11 mouse cellular contexts compared by ENCODE assay signal in the genomic region with DNA sequence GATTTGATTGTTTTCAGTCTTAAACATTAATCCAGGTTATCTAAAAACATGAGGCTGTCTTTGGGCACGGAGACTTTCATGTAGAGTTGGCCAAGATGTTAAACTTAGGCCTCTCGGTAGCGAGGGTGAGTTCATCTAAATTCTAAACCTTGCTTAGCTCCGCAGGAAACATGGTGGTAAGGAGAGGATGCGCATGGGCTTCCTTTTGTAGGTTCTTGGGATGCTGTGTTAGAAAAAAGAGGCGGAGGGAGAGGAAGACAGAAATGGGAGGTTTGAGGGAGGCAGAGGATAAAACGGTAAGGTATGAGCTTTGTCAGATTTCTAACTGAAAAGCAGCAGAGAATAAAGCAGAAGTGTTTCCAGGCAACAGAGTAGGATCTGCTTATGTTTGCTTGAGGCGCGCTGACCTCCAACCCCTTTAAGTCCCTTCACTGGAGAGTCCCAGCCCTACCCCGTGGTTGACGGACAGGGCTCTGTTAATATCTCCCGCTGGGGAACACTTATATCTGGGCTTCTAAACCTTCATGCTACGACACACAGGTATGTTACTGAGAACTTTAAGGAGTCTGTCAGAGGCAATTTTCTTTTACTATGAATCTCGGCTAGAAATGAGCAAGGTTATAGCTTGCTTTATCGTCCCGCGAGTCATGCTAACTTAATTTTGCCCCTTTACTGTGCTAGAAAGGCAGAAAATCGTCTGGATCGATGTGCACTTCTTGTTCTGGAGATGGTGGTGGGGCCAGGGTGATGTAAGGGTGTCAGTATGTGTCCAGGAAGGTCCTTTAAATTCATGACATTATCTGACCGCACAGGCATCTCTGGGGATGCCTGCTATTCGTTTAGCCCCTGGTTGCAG. TPM values are rescaled to one million over a fixed set of nuclear protein-coding genes. Genes with fewer than 3 reads are reported as not detected.
A peak's percentile ranks its signal among the peaks of the same experiment; 100 is the strongest.
DNase-seq lines count a peak whose midpoint lies in the region; ATAC-seq lines count a peak whose summit lies in the region.
"Had no signal": no experiment of that assay in that cellular context is flagged by ENCODE, and none has a peak within 500 bp of the region (broad histone marks: within the 10 kb centered on the region; RNA-seq: fewer than 3 reads in every experiment).

No protein-coding gene starts in this region.

- H3K9ac ChIP-seq in embryonic facial prominence, embryonic 11.5 days (replicated peaks; ENCODE audit: low read length), result no peak overlapping the region
- no peak overlapping the region for H3K9ac ChIP-seq in midbrain, embryonic 12.5 days (replicated peaks)
- no peak overlapping the region for H3K9ac ChIP-seq in intestine, embryonic 16.5 days (ENCODE audit: low read depth, low read length)
- H3K9ac ChIP-seq: neural tube, embryonic 12.5 days had no signal

- H3K9me3 ChIP-seq in embryonic facial prominence, embryonic 11.5 days (replicated peaks; ENCODE audit: control insufficient read depth, low read length), result no peaks in the 10 kb centered on the region
- H3K9me3 ChIP-seq in midbrain, embryonic 12.5 days, result no peaks in the 10 kb centered on the region
- H3K9me3 ChIP-seq in intestine, embryonic 16.5 days (ENCODE audit: control insufficient read depth, low read length), result no peaks in the 10 kb centered on the region
- H3K9me3 ChIP-seq: neural tube, embryonic 12.5 days had no signal

- no peaks in the 10 kb centered on the region for H3K4me1 ChIP-seq in embryonic facial prominence, embryonic 11.5 days (ENCODE audit: control insufficient read depth, insufficient read depth, low read length)
- peaks cover 14% of the 10 kb centered on the region; the same call in 1 of the 2 replicates for H3K4me1 ChIP-seq in midbrain, embryonic 12.5 days
- peaks cover 5% of the 10 kb centered on the region; the same call in 1 of the 2 replicates for H3K4me1 ChIP-seq in intestine, embryonic 16.5 days (ENCODE audit: control insufficient read depth, insufficient read depth, low read length)

- no peak overlapping the region for H3K27ac ChIP-seq in embryonic facial prominence, embryonic 11.5 days (replicated peaks; ENCODE audit: low read depth, low read length)
- H3K27ac ChIP-seq in midbrain, embryonic 12.5 days (replicated peaks), result peak overlapping the region; percentile 35; the same call in 1 of the 2 replicates
- H3K27ac ChIP-seq in intestine, embryonic 16.5 days (ENCODE audit: low read length), result no peak overlapping the region
- H3K27ac ChIP-seq: macrophage; neural tube, embryonic 12.5 days had no signal

- ATAC-seq in frontal cortex, adult (ENCODE audit: low TSS enrichment), result peak; percentile 38
- ATAC-seq in embryonic facial prominence, embryonic 11.5 days (replicated peaks; ENCODE audit: insufficient number of reproducible peaks, low FRiP score, low TSS enrichment, low read depth), result no peak
- ATAC-seq in midbrain, embryonic 12.5 days (ENCODE audit: low FRiP score, low read depth), result peak; percentile 53; the same call in 1 of the 2 replicates
- no peak for ATAC-seq in erythroblast, adult 5-6 weeks (replicated peaks; ENCODE audit: low FRiP score, poor library complexity, severe bottlenecking)
- no peak for ATAC-seq in intestine, embryonic 16.5 days

- no peak for DNase-seq in frontal cortex, adult 2 months (ENCODE audit: extremely low spot score in 1 of 2, low spot score in 1 of 2)
- DNase-seq in 3T3-L1 (ENCODE audit: low read depth, low spot score), result peak; percentile 15
- DNase-seq in embryonic facial prominence, embryonic 11.5 days (ENCODE audit: low spot score), result peak; percentile 21
- DNase-seq in kidney, postnatal 14 days, result no peak
- DNase-seq: thymus, postnatal 36 days had no signal

- H3K4me3 ChIP-seq in embryonic facial prominence, embryonic 11.5 days (ENCODE audit: low read depth, low read length), result no peak overlapping the region
- no peak overlapping the region for H3K4me3 ChIP-seq in midbrain, embryonic 12.5 days
- no peak overlapping the region for H3K4me3 ChIP-seq in intestine, embryonic 16.5 days (ENCODE audit: low read length)
- H3K4me3 ChIP-seq: neural tube, embryonic 12.5 days had no signal

- H3K36me3 ChIP-seq in embryonic facial prominence, embryonic 11.5 days (replicated peaks; ENCODE audit: control insufficient read depth, insufficient read depth, low read depth, low read length), result no peaks in the 10 kb centered on the region
- no peaks in the 10 kb centered on the region for H3K36me3 ChIP-seq in midbrain, embryonic 12.5 days
- no peaks in the 10 kb centered on the region for H3K36me3 ChIP-seq in intestine, embryonic 16.5 days (ENCODE audit: control insufficient read depth, insufficient read depth, low read length)
- H3K36me3 ChIP-seq: neural tube, embryonic 12.5 days had no signal

- no peak overlapping the region for H3K4me2 ChIP-seq in embryonic facial prominence, embryonic 11.5 days (ENCODE audit: low read depth, low read length)
- no peak overlapping the region for H3K4me2 ChIP-seq in midbrain, embryonic 12.5 days (replicated peaks)
- H3K4me2 ChIP-seq in intestine, embryonic 16.5 days (ENCODE audit: low read depth, low read length), result no peak overlapping the region
- H3K4me2 ChIP-seq: neural tube, embryonic 12.5 days had no signal

- 54% methylated on average over 21 of the region's 21 CpGs for WGBS in embryonic facial prominence, embryonic 11.5 days
- WGBS in midbrain, embryonic 12.5 days, result 57% methylated on average over 21 of the region's 21 CpGs
- 51% methylated on average over 21 of the region's 21 CpGs for WGBS in intestine, embryonic 16.5 days

- no peaks in the 10 kb centered on the region for H3K27me3 ChIP-seq in embryonic facial prominence, embryonic 11.5 days (ENCODE audit: control insufficient read depth, insufficient read depth, low read length)
- H3K27me3 ChIP-seq in midbrain, embryonic 12.5 days, result no peaks in the 10 kb centered on the region
- no peaks in the 10 kb centered on the region for H3K27me3 ChIP-seq in intestine, embryonic 16.5 days (replicated peaks; ENCODE audit: control insufficient read depth, insufficient read depth, low read length)
- H3K27me3 ChIP-seq: neural tube, embryonic 12.5 days had no signal

RNA-seq across cellular contexts. Expression of a gene that starts 29.3 kb away (rescaled TPM):
- polyA plus RNA-seq in frontal cortex, adult 2 months (2012; rRNA removed), result 92.1 and 92.3 TPM in 2 replicates
- 68.8 and 69.8 TPM in 2 replicates for polyA plus RNA-seq in embryonic facial prominence, embryonic 11.5 days (2014; fragmentation: Nextera tagmentation; extraction: Ambion mirVana)
- 74.3 and 84.7 TPM in 2 replicates for polyA plus RNA-seq in midbrain, embryonic 12.5 days (2016; fragmentation: Nextera tagmentation; extraction: Ambion mirVana)
- total RNA-seq in erythroblast, adult 5-6 weeks (2015; ENCODE audit: low replicate concordance), result 19.0 and 27.4 TPM in 2 replicates
- 13.6 and 29.1 TPM in 2 replicates for total RNA-seq in erythroblast, adult 5-6 weeks (2017; ENCODE audit: low replicate concordance)
- polyA plus RNA-seq in intestine, embryonic 16.5 days (2015; fragmentation: Nextera tagmentation; extraction: Ambion mirVana), result 85.4 and 99.2 TPM in 2 replicates

Comparison
In these comparisons a context has a peak if more than half of its experiments do, and no peak if none do; other contexts are left out.
1. ATAC-seq: peak in frontal cortex, adult (single experiment) and midbrain, embryonic 12.5 days (single experiment); none in embryonic facial prominence, embryonic 11.5 days (single experiment), erythroblast, adult 5-6 weeks (single experiment) and intestine, embryonic 16.5 days (single experiment).
2. DNase-seq: peak in 3T3-L1 (single experiment) and embryonic facial prominence, embryonic 11.5 days (single experiment); none in frontal cortex, adult 2 months (0 of 2) and kidney, postnatal 14 days (single experiment).